ENCODE assay signal across 28 mouse cellular contexts in genomic region chr16:87789957-87790356, GRCm38 (mm10).
DNase-seq lines count a peak whose midpoint lies in the region; ATAC-seq and TF ChIP-seq lines count a peak whose summit lies in the region.
"Had no signal": no experiment of that assay in that cellular context is flagged by ENCODE, and none has a peak within 500 bp of the region (broad histone marks: within the 10 kb centered on the region; RNA-seq: fewer than 3 reads in every experiment).

No protein-coding gene starts in this region.

- H3K4me2 ChIP-seq in hindbrain, embryonic 12.5 days (replicated peaks), result no peak overlapping the region
- H3K4me2 ChIP-seq in neural tube, embryonic 13.5 days, result no peak overlapping the region
- no peak overlapping the region for H3K4me2 ChIP-seq in forebrain, embryonic 13.5 days
- H3K4me2 ChIP-seq: heart, embryonic 13.5 days; hindbrain, embryonic 15.5 days; intestine, embryonic 15.5 days; limb, embryonic 12.5 days; liver, embryonic 15.5 days; lung, embryonic 14.5 days had no signal

- H3K27ac ChIP-seq in hindbrain, embryonic 12.5 days, result no peak overlapping the region
- H3K27ac ChIP-seq in hindbrain, embryonic 10.5 days, result no peak overlapping the region
- no peak overlapping the region for H3K27ac ChIP-seq in testis, adult 2 months (ENCODE audit: control insufficient read depth, insufficient read depth, low read depth, low read length)
- peak overlapping the region; percentile 46; the same call in 1 of the 2 replicates for H3K27ac ChIP-seq in neural tube, embryonic 13.5 days (replicated peaks)
- no peak overlapping the region for H3K27ac ChIP-seq in forebrain, embryonic 13.5 days
- H3K27ac ChIP-seq: gastrocnemius, adult 2 months; heart, adult 2 months; heart, embryonic 13.5 days; hindbrain, embryonic 15.5 days; intestine, embryonic 15.5 days; limb, embryonic 12.5 days; liver, embryonic 15.5 days; midbrain, embryonic 10.5 days; stomach, postnatal 0 days had no signal

- no peak for TF ChIP-seq POLR2A in testis, adult 2 months (IDR thresholded peaks at IDR 0.05; ENCODE audit: control insufficient read depth, low read depth, low read length)

- H3K4me3 ChIP-seq in hindbrain, embryonic 12.5 days, result no peak overlapping the region
- no peak overlapping the region for H3K4me3 ChIP-seq in hindbrain, embryonic 10.5 days
- peak overlapping the region; percentile 21 for H3K4me3 ChIP-seq in testis, adult 2 months (ENCODE audit: control insufficient read depth, low read depth, low read length)
- no peak overlapping the region for H3K4me3 ChIP-seq in neural tube, embryonic 13.5 days
- no peak overlapping the region for H3K4me3 ChIP-seq in forebrain, embryonic 13.5 days
- H3K4me3 ChIP-seq: gastrocnemius, adult 2 months; heart, adult 2 months; heart, embryonic 13.5 days; hindbrain, embryonic 15.5 days; intestine, embryonic 15.5 days; limb, embryonic 12.5 days; liver, embryonic 15.5 days; midbrain, embryonic 10.5 days had no signal

- WGBS in hindbrain, embryonic 12.5 days, result 81% methylated on average over 6 of the region's 6 CpGs
- WGBS in hindbrain, embryonic 10.5 days, result 88% methylated on average over 6 of the region's 6 CpGs
- 11% methylated on average over 6 of the region's 6 CpGs for WGBS in neural tube, embryonic 13.5 days
- WGBS in forebrain, embryonic 13.5 days, result 89% methylated on average over 6 of the region's 6 CpGs

- H3K9ac ChIP-seq in hindbrain, embryonic 12.5 days, result no peak overlapping the region
- no peak overlapping the region for H3K9ac ChIP-seq in neural tube, embryonic 13.5 days
- H3K9ac ChIP-seq in forebrain, embryonic 13.5 days, result no peak overlapping the region
- H3K9ac ChIP-seq: heart, embryonic 13.5 days; hindbrain, embryonic 15.5 days; intestine, embryonic 15.5 days; limb, embryonic 12.5 days; liver, embryonic 15.5 days; lung, embryonic 14.5 days had no signal

- peak; percentile 54; the same call in 1 of the 2 replicates for ATAC-seq in hindbrain, embryonic 12.5 days (ENCODE audit: low FRiP score)
- ATAC-seq in neural tube, embryonic 13.5 days (ENCODE audit: low read depth), result peak; percentile 87
- no peak for ATAC-seq in forebrain, embryonic 13.5 days
- ATAC-seq: forebrain, embryonic 14.5 days; intestine, embryonic 15.5 days; midbrain, embryonic 16.5 days had no signal

- no peaks in the 10 kb centered on the region for H3K36me3 ChIP-seq in hindbrain, embryonic 12.5 days
- no peaks in the 10 kb centered on the region for H3K36me3 ChIP-seq in hindbrain, embryonic 10.5 days
- H3K36me3 ChIP-seq in testis, adult 2 months (ENCODE audit: control insufficient read depth, insufficient read depth, low read length), result no peaks in the 10 kb centered on the region
- H3K36me3 ChIP-seq in neural tube, embryonic 13.5 days, result no peaks in the 10 kb centered on the region
- no peaks in the 10 kb centered on the region for H3K36me3 ChIP-seq in forebrain, embryonic 13.5 days (ENCODE audit: poor library complexity, severe bottlenecking)
- H3K36me3 ChIP-seq: heart, embryonic 13.5 days; hindbrain, embryonic 15.5 days; intestine, embryonic 15.5 days; limb, embryonic 12.5 days; liver, embryonic 15.5 days; midbrain, embryonic 10.5 days had no signal

- no peak for DNase-seq in hindbrain, embryonic 10.5 days (ENCODE audit: low spot score)
- no peak for DNase-seq in testis, postnatal 10 days (ENCODE audit: low spot score)
- DNase-seq: adrenal gland, postnatal 25 days; B cell, adult 2 months; cerebellum, adult 11-12 months; cerebellum, adult 9-11 months; gastrocnemius, adult 2 months; gastrocnemius, postnatal 36 days; heart, adult 2 months; heart, postnatal 10 days; kidney, adult 2 months; kidney, postnatal 10 days; lung, embryonic 14.5 days; lung, postnatal 14 days; right cerebral cortex, postnatal 4 days had no signal

- TF ChIP-seq CTCF in testis, adult 2 months (IDR thresholded peaks at IDR 0.05; ENCODE audit: control insufficient read depth, insufficient read depth, insufficient replicate concordance, low read depth, low read length), result no peak

- H3K9me3 ChIP-seq in hindbrain, embryonic 12.5 days (replicated peaks), result no peaks in the 10 kb centered on the region
- no peaks in the 10 kb centered on the region for H3K9me3 ChIP-seq in hindbrain, embryonic 10.5 days
- no peaks in the 10 kb centered on the region for H3K9me3 ChIP-seq in neural tube, embryonic 13.5 days
- H3K9me3 ChIP-seq in forebrain, embryonic 13.5 days (replicated peaks), result no peaks in the 10 kb centered on the region
- H3K9me3 ChIP-seq: heart, embryonic 13.5 days; hindbrain, embryonic 15.5 days; intestine, embryonic 15.5 days; limb, embryonic 12.5 days; liver, embryonic 15.5 days; midbrain, embryonic 10.5 days had no signal

- no peaks in the 10 kb centered on the region for H3K27me3 ChIP-seq in hindbrain, embryonic 12.5 days
- no peaks in the 10 kb centered on the region for H3K27me3 ChIP-seq in hindbrain, embryonic 10.5 days (ENCODE audit: insufficient read depth, poor library complexity, severe bottlenecking)
- H3K27me3 ChIP-seq in testis, adult 2 months (ENCODE audit: control insufficient read depth, insufficient read depth, low read length), result no peaks in the 10 kb centered on the region
- 0 out of 2 replicates have a peak, but pooled peaks cover 3% of the 10 kb centered on the region for H3K27me3 ChIP-seq in neural tube, embryonic 13.5 days
- no peaks in the 10 kb centered on the region for H3K27me3 ChIP-seq in forebrain, embryonic 13.5 days
- H3K27me3 ChIP-seq: hindbrain, embryonic 15.5 days; intestine, embryonic 15.5 days; limb, embryonic 12.5 days; liver, embryonic 15.5 days had no signal

- H3K4me1 ChIP-seq in hindbrain, embryonic 12.5 days, result no peaks in the 10 kb centered on the region
- no peaks in the 10 kb centered on the region for H3K4me1 ChIP-seq in hindbrain, embryonic 10.5 days (replicated peaks)
- H3K4me1 ChIP-seq in testis, adult 2 months (ENCODE audit: control insufficient read depth, insufficient read depth, low read length), result no peaks in the 10 kb centered on the region
- peaks cover 23% of the 10 kb centered on the region for H3K4me1 ChIP-seq in neural tube, embryonic 13.5 days (replicated peaks)
- no peaks in the 10 kb centered on the region for H3K4me1 ChIP-seq in forebrain, embryonic 13.5 days
- H3K4me1 ChIP-seq: heart, embryonic 13.5 days; hindbrain, embryonic 15.5 days; intestine, embryonic 15.5 days; limb, embryonic 12.5 days; liver, embryonic 15.5 days; midbrain, embryonic 10.5 days had no signal
